Mouse (Mus musculus): ENCODE measurements around the gene Stau1. TPM values are rescaled to one million over a fixed set of nuclear protein-coding genes. Genes with fewer than 3 reads are reported as not detected.

The Stau1 gene
- polyA plus RNA-seq, 1 experiment from 2014 or later = 48.3 TPM

DNA sequence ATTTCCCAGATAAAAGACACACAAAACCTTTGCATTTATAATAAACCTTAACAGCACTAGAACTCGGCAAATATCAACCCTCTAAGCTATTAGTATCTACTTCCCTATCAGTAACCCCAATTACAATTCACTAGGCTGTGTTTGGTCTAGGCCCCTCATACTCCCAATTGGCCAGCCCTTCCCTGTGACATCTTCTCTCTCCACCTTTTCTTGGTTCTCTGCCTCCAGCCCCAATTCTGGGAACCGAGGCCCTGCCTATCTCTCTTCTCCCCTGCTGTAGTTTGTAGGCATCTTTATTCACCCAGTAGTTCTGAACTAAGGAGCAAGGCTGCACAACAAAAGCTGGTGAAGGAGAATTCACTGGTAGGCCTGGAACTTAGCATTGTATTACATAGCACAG, 72.1 kb downstream of the Stau1 start:
- ATAC-seq = no peak
- 90% methylated on average over 2 of the region's 2 CpGs for WGBS

DNA sequence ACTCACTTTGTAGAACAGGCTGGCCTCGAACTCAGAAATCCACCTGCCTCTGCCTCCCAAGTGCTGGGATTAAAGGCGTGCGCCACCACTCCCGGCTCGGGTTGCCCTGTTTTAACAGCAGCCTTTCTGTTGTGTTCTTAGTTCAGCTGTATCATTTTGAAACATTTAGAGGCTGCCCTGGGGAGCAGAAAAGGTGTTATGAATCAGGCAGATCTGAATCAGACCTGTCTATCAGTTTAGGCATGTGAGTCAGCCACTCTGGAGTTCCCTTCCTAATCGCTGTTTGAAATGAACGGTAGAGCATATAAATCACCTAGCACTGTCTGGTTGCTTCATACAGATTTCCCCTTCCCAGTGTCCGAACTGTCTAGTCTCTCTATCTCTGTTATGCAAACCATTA, 85.6 kb downstream of the Stau1 start:
- H3K9me3 ChIP-seq (ENCODE audit: low read length) = no peaks in the 10 kb centered on the region
- no peak overlapping the region for H3K9ac ChIP-seq (replicated peaks; ENCODE audit: low read depth)
- H3K27me3 ChIP-seq (replicated peaks; ENCODE audit: insufficient read depth, low read length) = no peaks in the 10 kb centered on the region
- H3K4me2 ChIP-seq (replicated peaks; ENCODE audit: low read depth, low read length) = no peak overlapping the region
- no peak overlapping the region for H3K4me3 ChIP-seq (ENCODE audit: low read depth, low read length)
- no peaks in the 10 kb centered on the region for H3K36me3 ChIP-seq (ENCODE audit: insufficient read depth, low read length)
- TF ChIP-seq CTCF (IDR thresholded peaks at IDR 0.05) (no peak), EP300 (IDR thresholded peaks at IDR 0.05) (no peak)
- 84% methylated on average over 8 of the region's 8 CpGs for WGBS
- no peak for ATAC-seq
- no peak overlapping the region for H3K27ac ChIP-seq (ENCODE audit: low read length)
- no peak for DNase-seq (ENCODE audit: low spot score)
- peaks cover 5% of the 10 kb centered on the region; the same call in 1 of the 2 replicates for H3K4me1 ChIP-seq (ENCODE audit: insufficient read depth, low read depth, low read length)

More for the DNA sequence above, 72.1 kb downstream of the Stau1 start:
- Histone ChIP-seq H3K4me2 (replicated peaks; ENCODE audit: low read depth, low read length) (no peak overlapping the region), H3K9me3 (ENCODE audit: low read length) (no peaks in the 10 kb centered on the region), H3K4me1 (ENCODE audit: insufficient read depth, low read depth, low read length) (no peaks in the 10 kb centered on the region), H3K9ac (replicated peaks; ENCODE audit: low read depth) (no peak overlapping the region), H3K36me3 (ENCODE audit: insufficient read depth, low read length) (peaks cover 24% of the 10 kb centered on the region), H3K4me3 (ENCODE audit: low read depth, low read length) (no peak overlapping the region), H3K27me3 (replicated peaks; ENCODE audit: insufficient read depth, low read length) (no peaks in the 10 kb centered on the region), H3K27ac (ENCODE audit: low read length) (no peak overlapping the region)
- TF ChIP-seq EP300 (IDR thresholded peaks at IDR 0.05) (no peak), CTCF (IDR thresholded peaks at IDR 0.05) (no peak)
- DNase-seq (ENCODE audit: low spot score) = no peak

DNA sequence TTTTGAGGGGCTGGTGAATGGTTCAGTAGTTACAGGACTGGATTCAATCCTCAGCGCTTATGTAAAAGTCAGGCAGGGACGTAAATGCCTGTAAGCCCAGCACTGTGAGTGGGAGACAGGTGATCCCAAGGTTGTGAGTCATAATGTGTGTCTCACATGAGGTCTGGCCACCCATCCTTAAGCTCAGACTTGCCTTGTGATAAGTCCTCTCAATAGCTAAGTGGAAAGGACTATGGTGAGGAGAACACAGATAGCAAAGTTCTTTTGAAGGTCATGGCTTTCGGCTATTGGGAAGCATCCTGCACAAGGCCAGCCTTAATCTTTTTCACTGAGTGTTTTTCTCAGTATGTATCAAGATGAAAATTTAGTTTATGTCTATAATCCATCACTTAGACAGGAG, 86.4 kb downstream of the Stau1 start:
- 91% methylated on average over 3 of the region's 3 CpGs for WGBS
- H3K9ac ChIP-seq (replicated peaks; ENCODE audit: low read depth) = no peak overlapping the region
- no peaks in the 10 kb centered on the region for H3K36me3 ChIP-seq (ENCODE audit: insufficient read depth, low read length)
- DNase-seq (ENCODE audit: low spot score) (no peak), ATAC-seq (no peak)
- H3K27me3 ChIP-seq (replicated peaks; ENCODE audit: insufficient read depth, low read length) = no peaks in the 10 kb centered on the region
- H3K27ac ChIP-seq (ENCODE audit: low read length) = no peak overlapping the region
- TF ChIP-seq CTCF (IDR thresholded peaks at IDR 0.05) (no peak), EP300 (IDR thresholded peaks at IDR 0.05) (no peak)
- no peak overlapping the region for H3K4me3 ChIP-seq (ENCODE audit: low read depth, low read length)
- H3K9me3 ChIP-seq (ENCODE audit: low read length) = no peaks in the 10 kb centered on the region
- H3K4me1 ChIP-seq (ENCODE audit: insufficient read depth, low read depth, low read length) = peaks cover 5% of the 10 kb centered on the region; the same call in 1 of the 2 replicates
- H3K4me2 ChIP-seq (replicated peaks; ENCODE audit: low read depth, low read length) = no peak overlapping the region

DNA sequence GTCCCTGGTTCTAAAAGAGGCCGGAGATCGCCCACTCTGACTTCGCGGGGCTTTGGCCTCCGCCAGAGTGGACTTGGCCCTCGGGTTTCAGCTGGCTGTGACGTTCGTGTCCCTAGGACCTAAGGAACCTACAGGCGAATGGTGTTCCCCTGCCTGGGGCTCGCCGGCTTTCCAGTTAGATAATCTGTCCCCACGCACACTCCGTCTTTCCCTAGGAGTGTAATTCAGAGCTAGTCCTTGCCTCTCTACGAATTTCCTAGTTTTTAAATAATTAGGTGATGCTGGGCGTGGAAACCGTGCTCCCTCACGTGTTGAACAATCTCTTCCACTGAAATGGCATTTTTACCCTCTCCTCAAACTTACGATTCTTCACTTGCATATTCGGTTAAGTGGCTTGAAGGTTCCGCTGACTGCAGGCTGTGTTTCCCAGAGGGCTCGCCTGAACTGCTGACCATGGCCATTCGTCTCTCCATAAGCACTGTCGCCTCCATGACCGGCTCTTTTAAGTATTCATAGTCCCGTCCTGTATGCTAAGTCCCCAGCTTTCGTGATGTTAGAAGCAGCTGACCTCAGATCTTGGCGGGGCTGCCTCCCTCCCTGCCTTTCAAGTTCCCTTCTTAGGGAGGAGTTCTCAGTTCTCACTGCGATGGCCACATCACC, 89.4 kb downstream of the Stau1 start:
- Histone ChIP-seq H3K4me1 (ENCODE audit: insufficient read depth, low read depth, low read length) (peaks cover 5% of the 10 kb centered on the region; the same call in 1 of the 2 replicates), H3K27me3 (replicated peaks; ENCODE audit: insufficient read depth, low read length) (no peaks in the 10 kb centered on the region), H3K9me3 (ENCODE audit: low read length) (no peaks in the 10 kb centered on the region), H3K4me3 (ENCODE audit: low read depth, low read length) (peak overlapping the region; percentile 77), H3K9ac (replicated peaks; ENCODE audit: low read depth) (peak overlapping the region; percentile 81), H3K27ac (ENCODE audit: low read length) (peak overlapping the region; percentile 93), H3K36me3 (ENCODE audit: insufficient read depth, low read length) (no peaks in the 10 kb centered on the region), H3K4me2 (replicated peaks; ENCODE audit: low read depth, low read length) (peak overlapping the region; percentile 84)
- ATAC-seq (peak; percentile 13), DNase-seq (ENCODE audit: low spot score) (peak; percentile 59)
- under 1% methylated on average over 28 of the region's 28 CpGs for WGBS
- TF ChIP-seq EP300 (IDR thresholded peaks at IDR 0.05) (no peak), CTCF (IDR thresholded peaks at IDR 0.05) (no peak)

- ATAC-seq (peak; percentile 97), DNase-seq (ENCODE audit: low spot score) (peak; percentile 99)
- no peaks in the 10 kb centered on the region for H3K27me3 ChIP-seq (replicated peaks; ENCODE audit: insufficient read depth, low read length)
- peak within 1 kb of the TSS; percentile 77 for H3K4me3 ChIP-seq (ENCODE audit: low read depth, low read length)
- H3K27ac ChIP-seq (ENCODE audit: low read length) = peak within 1 kb of the TSS; percentile 93
- peaks cover 5% of the 10 kb centered on the region; the same call in 1 of the 2 replicates for H3K4me1 ChIP-seq (ENCODE audit: insufficient read depth, low read depth, low read length)
- H3K36me3 ChIP-seq (ENCODE audit: insufficient read depth, low read length) = no peaks in the 10 kb centered on the region
- H3K9ac ChIP-seq (replicated peaks; ENCODE audit: low read depth) = peak within 1 kb of the TSS; percentile 81
- under 1% methylated on average over 69 of the region's 80 CpGs for WGBS
- TF ChIP-seq CTCF (IDR thresholded peaks at IDR 0.05) (peak; percentile 34; the same call in 1 of the 2 replicates), EP300 (IDR thresholded peaks at IDR 0.05) (no peak)
- H3K9me3 ChIP-seq (ENCODE audit: low read length) = no peaks in the 10 kb centered on the region
- H3K4me2 ChIP-seq (replicated peaks; ENCODE audit: low read depth, low read length) = peak within 1 kb of the TSS; percentile 84
Observed at GRCm38 (mm10) chr2:166905711-166906522, 90.2 kb downstream of the Stau1 start, which contains the start of gene Cse1l. Cse1l (plus strand) TSS chr2:166906040.

DNA sequence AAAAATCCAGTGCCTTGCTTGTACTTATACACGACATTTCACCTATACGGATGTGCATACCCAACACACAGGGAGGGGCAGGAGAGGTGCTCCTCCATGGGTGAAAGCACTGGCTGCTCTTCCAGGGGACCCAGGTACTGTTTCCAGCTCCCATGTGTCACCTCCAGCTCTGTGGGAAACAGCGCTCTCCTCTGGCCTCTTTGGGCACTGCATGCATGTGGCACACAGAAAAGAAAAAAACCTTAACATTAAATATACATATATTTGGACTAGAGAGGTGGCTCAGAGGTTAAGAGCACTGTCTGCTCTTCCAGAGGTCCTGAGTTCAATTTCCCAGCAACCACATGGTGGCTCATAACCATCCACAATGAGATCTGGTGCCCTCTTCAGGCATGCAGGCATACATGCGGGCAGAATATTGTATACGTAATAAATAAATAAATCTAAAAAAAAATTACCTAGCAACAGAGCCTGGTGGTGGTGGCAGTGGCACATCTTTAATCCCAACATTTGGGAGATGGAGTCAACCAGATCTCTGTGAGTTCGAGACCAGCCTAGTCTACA, 92.3 kb downstream of the Stau1 start:
- H3K4me1 ChIP-seq (ENCODE audit: insufficient read depth, low read depth, low read length) = peaks cover 5% of the 10 kb centered on the region; the same call in 1 of the 2 replicates
- H3K4me2 ChIP-seq (replicated peaks; ENCODE audit: low read depth, low read length) = no peak overlapping the region
- H3K9ac ChIP-seq (replicated peaks; ENCODE audit: low read depth) = no peak overlapping the region
- no peaks in the 10 kb centered on the region for H3K36me3 ChIP-seq (ENCODE audit: insufficient read depth, low read length)
- no peaks in the 10 kb centered on the region for H3K9me3 ChIP-seq (ENCODE audit: low read length)
- H3K4me3 ChIP-seq (ENCODE audit: low read depth, low read length) = no peak overlapping the region
- WGBS = 88% methylated on average over 6 of the region's 6 CpGs
- ATAC-seq (no peak), DNase-seq (ENCODE audit: low spot score) (no peak)
- no peak overlapping the region for H3K27ac ChIP-seq (ENCODE audit: low read length)
- H3K27me3 ChIP-seq (replicated peaks; ENCODE audit: insufficient read depth, low read length) = no peaks in the 10 kb centered on the region
- TF ChIP-seq EP300 (IDR thresholded peaks at IDR 0.05) = no peak
- peak; percentile 34; the same call in 1 of the 2 replicates for TF ChIP-seq CTCF (IDR thresholded peaks at IDR 0.05)

Measured in lung, postnatal 0 days (tissue).